Mouse (Mus musculus) CD4-positive naive resting alpha-beta T cell, adult 57 days (primary cell): Measurements from ENCODE around the gene Atp7b. TPM values are rescaled to one million over a fixed set of nuclear protein-coding genes. Genes with fewer than 3 reads are reported as not detected.

Experiments
- total RNA-seq: library from RNA; stranded (reverse); gene quantifications from one replicate; pipeline ENCODE4 v1.2.4, GENCODE M21; 2023

Atp7b gene
- 0.35 TPM for total RNA-seq

GRCm38 (mm10) chr8:22059821-22060445 lies at the start of gene Atp7b:
Atp7b (minus strand) TSS chr8:22060305.

GRCm38 (mm10) chr8:22060446-22060889 lies 363 bp upstream of the Atp7b start, which contains the start of gene Alg11:
Alg11 (plus strand) TSS chr8:22060721.

GRCm38 (mm10) chr8:21969475-21969874 lies 90.6 kb downstream of the Atp7b start, which contains the start of gene Ccdc70:
Ccdc70 (plus strand) TSS chr8:21969775.

GRCm38 (mm10) chr8:21958414-21958813 lies 101.7 kb downstream of the Atp7b start, which contains the start of gene Fam90a1a:
Fam90a1a (plus strand) TSS chr8:21958714.

GRCm38 (mm10) chr8:21946462-21946861 lies 113.6 kb downstream of the Atp7b start, which contains the start of gene Defb13:
Defb13 (plus strand) TSS chr8:21946762.

Other genes with a start within 250 kb of the Atp7b start
- gene Defb50, start 236.8 kb downstream of the Atp7b start, total RNA-seq = not detected
- gene Defb2, start 220.4 kb downstream of the Atp7b start, total RNA-seq = not detected
- gene Defb10, start 201.4 kb downstream of the Atp7b start, total RNA-seq = not detected
- gene Defb9, start 174.9 kb downstream of the Atp7b start, total RNA-seq = not detected
- gene Defb11, start 153.9 kb downstream of the Atp7b start, total RNA-seq = not detected
- gene Defb15, start 127.6 kb downstream of the Atp7b start, total RNA-seq = not detected
- not detected for gene Defb35, start 122.0 kb downstream of the Atp7b start, total RNA-seq
- not detected for gene Defb13, start 113.5 kb downstream of the Atp7b start, total RNA-seq
- gene Fam90a1a, start 101.6 kb downstream of the Atp7b start, total RNA-seq = not detected
- gene Ccdc70, start 90.5 kb downstream of the Atp7b start, total RNA-seq = not detected
- gene Alg11, start 416 bp upstream of the Atp7b start, total RNA-seq = 20.1 TPM
- not detected for gene Nek5, start 64.7 kb upstream of the Atp7b start, total RNA-seq
- 7.4 TPM for gene Nek3, start 106.1 kb upstream of the Atp7b start, total RNA-seq
- gene Ckap2, start 125.5 kb upstream of the Atp7b start, total RNA-seq = 1.4 TPM
- gene Vps36, start 132.5 kb upstream of the Atp7b start, total RNA-seq = 25.3 TPM
- 0.80 TPM for gene Thsd1, start 167.0 kb upstream of the Atp7b start, total RNA-seq
- gene Tpte, start 223.1 kb upstream of the Atp7b start, total RNA-seq = not detected